Mouse (Mus musculus) MEL (cell line): ENCODE results near the gene Pik3r1.

Experiments
- CTCF ChIP-seq, 3 experiments: IDR thresholded peaks in 2 of 3; conservative IDR thresholded peaks in 1 of 3; 2 replicates each; pipeline ENCODE4 v1.5.1; 2011 to 2012; ENCODE audit warnings: low read length in 3 of 3, low read depth in 2 of 3, mild to moderate bottlenecking in 2 of 3, improper control_type of control experiment in 1 of 3, inconsistent platforms in 1 of 3, mixed read lengths in 1 of 3, moderate library complexity in 1 of 3; ENCODE audit not compliant: control insufficient read depth in 1 of 3, insufficient read depth in 1 of 3, poor library complexity in 1 of 3, severe bottlenecking in 1 of 3
- MAX ChIP-seq: IDR thresholded peaks from 2 replicates; pipeline ENCODE4 v1.6.1; 2011; ENCODE audit warnings: low read length, improper control_type of control experiment
- MAZ ChIP-seq: IDR thresholded peaks from 2 replicates; pipeline ENCODE4 v1.6.1; 2012; ENCODE audit warnings: low read depth, mild to moderate bottlenecking, inconsistent platforms, low read length, improper control_type of control experiment
- POLR2A ChIP-seq, 2 experiments: IDR thresholded peaks; 2 replicates each; pipeline ENCODE4 v1.6.1; 2011 to 2012; ENCODE audit warnings: low read length in 2 of 2, mild to moderate bottlenecking in 2 of 2, control low read depth in 1 of 2, improper control_type of control experiment in 1 of 2, low read depth in 1 of 2, moderate library complexity in 1 of 2; ENCODE audit not compliant: control insufficient read depth in 1 of 2, insufficient read depth in 1 of 2, poor library complexity in 1 of 2
- RCOR1 ChIP-seq: IDR thresholded peaks from 2 replicates; pipeline ENCODE4 v1.6.1; 2012; ENCODE audit warnings: low read depth, mild to moderate bottlenecking, inconsistent platforms, low read length, improper control_type of control experiment
- SMC3 ChIP-seq: IDR thresholded peaks from 2 replicates; pipeline ENCODE4 v1.6.1; 2011; ENCODE audit warnings: low read depth, low read length, improper control_type of control experiment

GRCm38 (mm10) chr13:101763676-101764075 lies 4.3 kb downstream of the Pik3r1 start:
- TF ChIP-seq MAZ (no peak), SMC3 (no peak), CTCF (IDR thresholded peaks at IDR 0.05 in 2 of 3, conservative IDR thresholded peaks at IDR 0.05 in 1 of 3; ENCODE audit: control insufficient read depth in 1 of 3, insufficient read depth in 1 of 3, low read depth in 2 of 3, low read length in 3 of 3, poor library complexity in 1 of 3, severe bottlenecking in 1 of 3) (no peak), POLR2A (IDR thresholded peaks at IDR 0.05; ENCODE audit: control insufficient read depth in 1 of 2, insufficient read depth in 1 of 2, low read depth in 1 of 2, low read length in 2 of 2, poor library complexity in 1 of 2) (no peak), RCOR1 (no peak), MAX (no peak)
